ENCODE assay signal across 15 mouse cellular contexts in the genomic region with DNA sequence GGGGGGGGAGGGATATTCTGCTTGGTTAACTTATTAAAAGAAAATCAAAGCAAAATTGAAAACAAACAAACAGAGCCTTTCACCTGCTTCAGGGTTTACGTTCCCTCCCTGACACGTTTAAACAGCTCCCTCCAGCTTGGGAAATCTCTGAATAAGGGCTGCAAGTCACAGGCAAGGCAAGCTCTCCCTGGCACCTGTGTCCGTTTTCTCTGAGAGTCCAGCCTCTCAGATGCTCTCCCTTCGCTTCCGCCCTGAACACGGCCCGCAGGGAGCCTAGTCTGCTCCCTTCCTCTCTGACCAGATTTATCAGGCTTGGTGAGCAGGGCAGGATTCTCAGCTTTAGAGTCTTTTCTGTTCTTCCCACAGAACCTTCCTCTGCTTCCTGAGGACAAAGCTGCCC.
DNase-seq lines count a peak whose midpoint lies in the region; ATAC-seq and TF ChIP-seq lines count a peak whose summit lies in the region.
"Had no signal": no experiment of that assay in that cellular context is flagged by ENCODE, and none has a peak within 500 bp of the region (broad histone marks: within the 10 kb centered on the region; RNA-seq: fewer than 3 reads in every experiment).

No protein-coding gene starts in this region.

- peaks cover 46% of the 10 kb centered on the region for H3K4me1 ChIP-seq in embryonic facial prominence, embryonic 13.5 days
- peaks cover 63% of the 10 kb centered on the region for H3K4me1 ChIP-seq in embryonic facial prominence, embryonic 10.5 days
- H3K4me1 ChIP-seq in stomach, embryonic 14.5 days (ENCODE audit: control insufficient read depth, insufficient read depth, low read length): peaks cover 23% of the 10 kb centered on the region; the same call in 1 of the 2 replicates
- peaks cover 18% of the 10 kb centered on the region for H3K4me1 ChIP-seq in midbrain, embryonic 14.5 days (ENCODE audit: control insufficient read depth, insufficient read depth, low read length)
- H3K4me1 ChIP-seq: megakaryocyte, embryonic 14.5 days had no signal

- ATAC-seq in embryonic facial prominence, embryonic 13.5 days (ENCODE audit: insufficient number of reproducible peaks, insufficient read depth, low FRiP score, low TSS enrichment, low read depth): no peak
- no peak for ATAC-seq in stomach, embryonic 14.5 days (ENCODE audit: insufficient number of reproducible peaks, insufficient read depth, low FRiP score, low read depth)
- ATAC-seq in midbrain, embryonic 14.5 days (ENCODE audit: low FRiP score, low TSS enrichment): no peak
- ATAC-seq: forebrain, embryonic 14.5 days; hindbrain, postnatal 0 days had no signal

- H3K27me3 ChIP-seq in embryonic facial prominence, embryonic 13.5 days: no peaks in the 10 kb centered on the region
- no peaks in the 10 kb centered on the region for H3K27me3 ChIP-seq in embryonic facial prominence, embryonic 10.5 days (replicated peaks; ENCODE audit: low read depth, poor library complexity, severe bottlenecking)
- no peaks in the 10 kb centered on the region for H3K27me3 ChIP-seq in stomach, embryonic 14.5 days (ENCODE audit: control insufficient read depth, insufficient read depth, low read length)
- H3K27me3 ChIP-seq in midbrain, embryonic 14.5 days (ENCODE audit: control insufficient read depth, insufficient read depth, low read length): no peaks in the 10 kb centered on the region

- peak overlapping the region; percentile 33; the same call in 1 of the 2 replicates for H3K27ac ChIP-seq in embryonic facial prominence, embryonic 13.5 days
- H3K27ac ChIP-seq in embryonic facial prominence, embryonic 10.5 days (replicated peaks): no peak overlapping the region
- 0 out of 2 replicates have a peak overlapping the region, but pooled peaks have one; percentile 23 for H3K27ac ChIP-seq in layer of hippocampus, adult 2 months
- H3K27ac ChIP-seq in stomach, embryonic 14.5 days (ENCODE audit: low read length): peak overlapping the region; percentile 45; the same call in 1 of the 2 replicates
- no peak overlapping the region for H3K27ac ChIP-seq in midbrain, embryonic 14.5 days (replicated peaks; ENCODE audit: low read depth, low read length)
- H3K27ac ChIP-seq: hindbrain, postnatal 0 days had no signal

- H3K4me2 ChIP-seq in embryonic facial prominence, embryonic 13.5 days: no peak overlapping the region
- H3K4me2 ChIP-seq in stomach, embryonic 14.5 days (replicated peaks; ENCODE audit: low read depth, low read length): no peak overlapping the region
- H3K4me2 ChIP-seq in midbrain, embryonic 14.5 days (ENCODE audit: low read length): no peak overlapping the region

- H3K9me3 ChIP-seq in embryonic facial prominence, embryonic 13.5 days: no peaks in the 10 kb centered on the region
- no peaks in the 10 kb centered on the region for H3K9me3 ChIP-seq in embryonic facial prominence, embryonic 10.5 days
- H3K9me3 ChIP-seq in stomach, embryonic 14.5 days (ENCODE audit: control insufficient read depth, low read depth, low read length): no peaks in the 10 kb centered on the region
- H3K9me3 ChIP-seq in midbrain, embryonic 14.5 days (ENCODE audit: control insufficient read depth, low read length): no peaks in the 10 kb centered on the region
- H3K9me3 ChIP-seq: megakaryocyte, embryonic 14.5 days had no signal

- no peak overlapping the region for H3K4me3 ChIP-seq in embryonic facial prominence, embryonic 13.5 days
- no peak overlapping the region for H3K4me3 ChIP-seq in embryonic facial prominence, embryonic 10.5 days
- no peak overlapping the region for H3K4me3 ChIP-seq in layer of hippocampus, adult 2 months
- H3K4me3 ChIP-seq in stomach, embryonic 14.5 days (ENCODE audit: low read depth, low read length): no peak overlapping the region
- H3K4me3 ChIP-seq in midbrain, embryonic 14.5 days (replicated peaks; ENCODE audit: low read depth, low read length): no peak overlapping the region
- H3K4me3 ChIP-seq: megakaryocyte, embryonic 14.5 days; myocyte had no signal

- no peak for TF ChIP-seq CTCF in layer of hippocampus, adult 2 months (conservative IDR thresholded peaks at IDR 0.05)

- 59% methylated on average over 7 of the region's 7 CpGs for WGBS in embryonic facial prominence, embryonic 13.5 days
- 71% methylated on average over 7 of the region's 7 CpGs for WGBS in embryonic facial prominence, embryonic 10.5 days
- 63% methylated on average over 7 of the region's 7 CpGs for WGBS in stomach, embryonic 14.5 days
- WGBS in midbrain, embryonic 14.5 days: 71% methylated on average over 7 of the region's 7 CpGs

- no peak for DNase-seq in embryonic facial prominence, embryonic 10.5 days (ENCODE audit: low spot score)
- no peak for DNase-seq in layer of hippocampus, adult 2 months (ENCODE audit: low spot score in 2 of 2)
- no peak for DNase-seq in layer of hippocampus, adult 8-10 months (ENCODE audit: low spot score in 2 of 2)
- peak; percentile 54 to 61 for DNase-seq in cerebellum, postnatal 10 days
- DNase-seq in neural tube, embryonic 10.5 days (ENCODE audit: extremely low spot score, low spot score): no peak
- no peak for DNase-seq in midbrain, embryonic 14.5 days
- DNase-seq: adrenal gland, adult 2 months; gastrocnemius, postnatal 14 days; lung, adult 2 months had no signal

- no peak overlapping the region for H3K9ac ChIP-seq in embryonic facial prominence, embryonic 13.5 days
- no peak overlapping the region for H3K9ac ChIP-seq in stomach, embryonic 14.5 days (replicated peaks; ENCODE audit: low read depth, low read length)
- H3K9ac ChIP-seq in midbrain, embryonic 14.5 days (replicated peaks; ENCODE audit: low read length): no peak overlapping the region

- H3K36me3 ChIP-seq in embryonic facial prominence, embryonic 13.5 days: no peaks in the 10 kb centered on the region
- H3K36me3 ChIP-seq in embryonic facial prominence, embryonic 10.5 days (replicated peaks): no peaks in the 10 kb centered on the region
- H3K36me3 ChIP-seq in stomach, embryonic 14.5 days (ENCODE audit: control insufficient read depth, insufficient read depth, low read length): no peaks in the 10 kb centered on the region
- H3K36me3 ChIP-seq in midbrain, embryonic 14.5 days (ENCODE audit: control insufficient read depth, insufficient read depth, low read length): no peaks in the 10 kb centered on the region

Comparison
In these comparisons a context has a peak if more than half of its experiments do, and no peak if none do; other contexts are left out.
1. H3K27ac ChIP-seq: peak in embryonic facial prominence, embryonic 13.5 days (single experiment), layer of hippocampus, adult 2 months (single experiment) and stomach, embryonic 14.5 days (single experiment); none in embryonic facial prominence, embryonic 10.5 days (single experiment) and midbrain, embryonic 14.5 days (single experiment).
2. DNase-seq: peak in cerebellum, postnatal 10 days (2 of 2); none in embryonic facial prominence, embryonic 10.5 days (single experiment), layer of hippocampus, adult 2 months (0 of 2), layer of hippocampus, adult 8-10 months (0 of 2), neural tube, embryonic 10.5 days (single experiment) and midbrain, embryonic 14.5 days (single experiment).